Comparison of ENCODE assay signal across 10 mouse cellular contexts in the genomic region with DNA sequence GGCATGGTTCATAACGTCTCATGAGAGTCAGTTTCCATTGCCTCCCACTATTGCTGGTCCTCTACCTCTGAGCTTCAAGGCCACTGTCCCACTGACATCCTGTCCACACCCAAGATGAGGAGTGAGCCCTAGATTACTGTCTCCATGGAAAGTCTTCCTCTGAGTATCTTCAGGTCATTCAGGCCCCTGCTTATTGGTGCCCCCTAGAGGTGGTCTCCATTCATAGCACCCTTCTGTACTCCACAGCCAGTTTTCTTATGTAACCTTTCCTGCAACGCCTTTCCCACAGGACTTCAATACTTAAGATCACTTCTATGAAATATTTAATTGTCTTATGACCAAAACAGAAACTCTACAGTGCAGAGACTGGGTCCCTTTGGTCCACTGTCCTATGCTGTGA.
DNase-seq lines count a peak whose midpoint lies in the region; ATAC-seq and TF ChIP-seq lines count a peak whose summit lies in the region.
"Had no signal": no experiment of that assay in that cellular context is flagged by ENCODE, and none has a peak within 500 bp of the region (broad histone marks: within the 10 kb centered on the region; RNA-seq: fewer than 3 reads in every experiment).

No protein-coding gene starts in this region.

- H3K4me3 ChIP-seq in heart, postnatal 0 days (ENCODE audit: low read depth, low read length), result no peak overlapping the region
- H3K4me3 ChIP-seq in midbrain, postnatal 0 days (ENCODE audit: low read depth, low read length), result no peak overlapping the region
- H3K4me3 ChIP-seq in midbrain, embryonic 11.5 days (ENCODE audit: low read depth, low read length), result no peak overlapping the region
- no peak overlapping the region for H3K4me3 ChIP-seq in midbrain, embryonic 13.5 days (replicated peaks)
- H3K4me3 ChIP-seq: embryonic facial prominence, embryonic 12.5 days; midbrain, embryonic 10.5 days had no signal

- H3K27me3 ChIP-seq in heart, postnatal 0 days (ENCODE audit: control insufficient read depth, insufficient read depth, low read length), result no peaks in the 10 kb centered on the region
- H3K27me3 ChIP-seq in midbrain, postnatal 0 days (ENCODE audit: insufficient read depth, low read length), result no peaks in the 10 kb centered on the region
- no peaks in the 10 kb centered on the region for H3K27me3 ChIP-seq in midbrain, embryonic 11.5 days (ENCODE audit: control insufficient read depth, insufficient read depth, low read length)
- no peaks in the 10 kb centered on the region for H3K27me3 ChIP-seq in midbrain, embryonic 13.5 days
- H3K27me3 ChIP-seq: embryonic facial prominence, embryonic 12.5 days had no signal

- H3K9ac ChIP-seq in heart, postnatal 0 days (replicated peaks; ENCODE audit: low read depth, low read length), result no peak overlapping the region
- H3K9ac ChIP-seq in midbrain, postnatal 0 days (replicated peaks; ENCODE audit: low read length, poor library complexity, severe bottlenecking), result no peak overlapping the region
- H3K9ac ChIP-seq in midbrain, embryonic 11.5 days (ENCODE audit: low read length), result no peak overlapping the region
- H3K9ac ChIP-seq in midbrain, embryonic 13.5 days (replicated peaks), result no peak overlapping the region
- H3K9ac ChIP-seq: embryonic facial prominence, embryonic 12.5 days had no signal

- H3K4me2 ChIP-seq in heart, postnatal 0 days (ENCODE audit: low read depth, low read length), result no peak overlapping the region
- H3K4me2 ChIP-seq in midbrain, postnatal 0 days (ENCODE audit: low read depth, low read length, poor library complexity, severe bottlenecking), result no peak overlapping the region
- no peak overlapping the region for H3K4me2 ChIP-seq in midbrain, embryonic 11.5 days
- no peak overlapping the region for H3K4me2 ChIP-seq in midbrain, embryonic 13.5 days (replicated peaks)
- H3K4me2 ChIP-seq: embryonic facial prominence, embryonic 12.5 days had no signal

- H3K36me3 ChIP-seq in heart, postnatal 0 days (replicated peaks; ENCODE audit: control insufficient read depth, insufficient read depth, low read length), result no peaks in the 10 kb centered on the region
- no peaks in the 10 kb centered on the region for H3K36me3 ChIP-seq in midbrain, postnatal 0 days (ENCODE audit: insufficient read depth, low read length)
- H3K36me3 ChIP-seq in midbrain, embryonic 11.5 days (ENCODE audit: control insufficient read depth, insufficient read depth, low read length), result no peaks in the 10 kb centered on the region
- no peaks in the 10 kb centered on the region for H3K36me3 ChIP-seq in midbrain, embryonic 13.5 days
- H3K36me3 ChIP-seq: embryonic facial prominence, embryonic 12.5 days; midbrain, embryonic 10.5 days had no signal

- H3K9me3 ChIP-seq in heart, postnatal 0 days (replicated peaks; ENCODE audit: control insufficient read depth, low read length), result no peaks in the 10 kb centered on the region
- H3K9me3 ChIP-seq in midbrain, postnatal 0 days (ENCODE audit: low read length), result no peaks in the 10 kb centered on the region
- no peaks in the 10 kb centered on the region for H3K9me3 ChIP-seq in midbrain, embryonic 11.5 days (ENCODE audit: control insufficient read depth, low read length)
- no peaks in the 10 kb centered on the region for H3K9me3 ChIP-seq in midbrain, embryonic 13.5 days
- H3K9me3 ChIP-seq: embryonic facial prominence, embryonic 12.5 days; midbrain, embryonic 10.5 days had no signal

- no peak overlapping the region for H3K27ac ChIP-seq in heart, postnatal 0 days (ENCODE audit: low read depth)
- no peak overlapping the region for H3K27ac ChIP-seq in midbrain, postnatal 0 days (ENCODE audit: low read depth, low read length)
- H3K27ac ChIP-seq in midbrain, embryonic 11.5 days (ENCODE audit: low read depth, low read length), result no peak overlapping the region
- no peak overlapping the region for H3K27ac ChIP-seq in midbrain, embryonic 13.5 days
- H3K27ac ChIP-seq: embryonic facial prominence, embryonic 12.5 days; midbrain, embryonic 10.5 days had no signal

- 62% methylated on average over 2 of the region's 2 CpGs for WGBS in heart, postnatal 0 days
- 85% methylated on average over 2 of the region's 2 CpGs for WGBS in midbrain, postnatal 0 days
- 82% methylated on average over 2 of the region's 2 CpGs for WGBS in midbrain, embryonic 11.5 days
- 86% methylated on average over 2 of the region's 2 CpGs for WGBS in midbrain, embryonic 13.5 days

- DNase-seq in heart, postnatal 0 days (ENCODE audit: low spot score), result no peak
- no peak for DNase-seq in heart, adult 8-10 months (ENCODE audit: low spot score)
- DNase-seq in midbrain, postnatal 0 days (ENCODE audit: low spot score), result no peak
- DNase-seq in midbrain, embryonic 11.5 days (ENCODE audit: low spot score, missing footprints), result no peak
- DNase-seq in cerebellum, adult 18-20 months, result peak; percentile 9 to 26
- DNase-seq in right cerebral cortex, postnatal 36 days (ENCODE audit: low spot score in 2 of 2), result no peak

- peaks cover 10% of the 10 kb centered on the region; the same call in 1 of the 2 replicates for H3K4me1 ChIP-seq in heart, postnatal 0 days (ENCODE audit: control insufficient read depth, insufficient read depth)
- no peaks in the 10 kb centered on the region for H3K4me1 ChIP-seq in midbrain, postnatal 0 days (ENCODE audit: insufficient read depth, low read length)
- H3K4me1 ChIP-seq in midbrain, embryonic 11.5 days (ENCODE audit: control insufficient read depth, insufficient read depth, low read length), result no peaks in the 10 kb centered on the region
- no peaks in the 10 kb centered on the region for H3K4me1 ChIP-seq in midbrain, embryonic 13.5 days (replicated peaks)
- H3K4me1 ChIP-seq: embryonic facial prominence, embryonic 12.5 days; midbrain, embryonic 10.5 days had no signal

- peak; percentile 35 for TF ChIP-seq CTCF in heart, postnatal 0 days (IDR thresholded peaks at IDR 0.05; ENCODE audit: low read depth)
- peak; percentile 56 for TF ChIP-seq CTCF in midbrain, postnatal 0 days (IDR thresholded peaks at IDR 0.05)

- no peak for TF ChIP-seq EP300 in heart, postnatal 0 days (IDR thresholded peaks at IDR 0.05; ENCODE audit: low read depth)

- ATAC-seq in heart, postnatal 0 days (ENCODE audit: insufficient read depth, low read depth), result no peak
- ATAC-seq in midbrain, postnatal 0 days (ENCODE audit: low FRiP score), result no peak
- ATAC-seq in midbrain, embryonic 11.5 days (ENCODE audit: low FRiP score), result no peak
- ATAC-seq in midbrain, embryonic 13.5 days, result no peak
- ATAC-seq: inflammation-experienced regulatory T-cells, adult 6 months had no signal

Comparison
In these comparisons a context has a peak if more than half of its experiments do, and no peak if none do; other contexts are left out.
1. DNase-seq: peak in cerebellum, adult 18-20 months (2 of 2); none in heart, postnatal 0 days (single experiment), heart, adult 8-10 months (single experiment), midbrain, postnatal 0 days (single experiment), midbrain, embryonic 11.5 days (single experiment) and right cerebral cortex, postnatal 36 days (0 of 2).